Mouse (Mus musculus): Measurements from ENCODE around the gene Os9.
"Not testable (repeated sequence)": the region's sequence is repeated elsewhere in the genome, so short reads cannot be mapped to it uniquely, and the experiment has no call there.

Os9 gene

DNA sequence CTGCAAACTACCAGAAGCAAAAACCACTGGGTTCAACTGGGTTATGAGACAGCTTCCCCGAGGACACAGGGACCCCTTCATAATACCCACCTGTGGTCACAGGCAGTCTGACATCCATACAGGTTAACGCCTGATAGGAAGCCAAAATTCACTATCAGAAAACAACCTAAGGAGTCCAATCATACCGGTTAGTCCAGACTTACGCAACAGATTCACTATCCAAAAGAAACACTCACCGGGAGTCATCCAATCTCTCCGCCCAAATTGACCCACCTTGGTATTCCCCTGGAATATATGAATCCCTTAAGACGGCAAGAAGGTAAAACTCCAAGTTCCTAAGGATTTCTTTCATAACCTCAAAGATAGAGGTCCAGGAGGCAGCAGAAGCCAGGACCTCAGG lies 23.6 kb upstream of the Os9 start:
- no peak for DNase-seq

DNA sequence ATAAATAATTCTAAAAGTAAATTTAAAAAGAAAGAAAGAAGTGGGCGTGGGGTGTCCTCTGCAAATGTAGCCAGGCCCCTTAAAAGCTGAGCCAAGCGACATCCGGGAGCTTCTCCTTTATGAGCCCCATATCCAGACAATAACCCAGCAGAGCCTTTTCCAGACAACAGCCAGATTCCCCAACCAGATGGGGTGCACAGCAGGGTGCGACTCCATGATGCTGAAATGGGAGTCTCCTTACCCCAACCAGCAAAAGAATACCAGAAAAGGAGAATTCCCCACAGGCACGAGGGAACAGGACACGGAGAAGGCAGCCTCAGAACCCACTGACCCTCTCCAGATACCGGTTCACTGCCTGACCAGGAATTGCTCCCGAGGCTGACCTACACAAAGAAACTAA lies 22.3 kb upstream of the Os9 start:
- DNase-seq, result no peak

DNA sequence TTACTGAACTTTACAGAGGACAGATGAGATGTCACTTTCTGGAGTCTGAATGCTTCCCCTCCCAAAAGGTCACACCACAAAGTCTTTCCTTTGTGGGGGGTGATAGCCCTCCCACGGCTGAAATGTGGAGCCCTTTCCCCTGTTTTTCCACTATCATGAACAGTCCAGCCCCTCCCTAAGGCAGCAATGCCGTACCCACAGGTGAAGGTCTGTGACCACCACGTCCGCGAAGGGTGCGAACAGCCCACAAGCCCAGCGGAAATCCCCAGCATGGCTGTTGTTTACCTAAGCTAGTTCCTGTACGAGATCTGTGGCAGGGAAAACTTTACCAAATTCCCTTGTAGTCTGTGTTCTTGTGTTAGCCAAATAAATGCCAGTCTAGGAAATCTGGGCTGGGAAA lies 20.6 kb upstream of the Os9 start:
- no peak for DNase-seq

DNA sequence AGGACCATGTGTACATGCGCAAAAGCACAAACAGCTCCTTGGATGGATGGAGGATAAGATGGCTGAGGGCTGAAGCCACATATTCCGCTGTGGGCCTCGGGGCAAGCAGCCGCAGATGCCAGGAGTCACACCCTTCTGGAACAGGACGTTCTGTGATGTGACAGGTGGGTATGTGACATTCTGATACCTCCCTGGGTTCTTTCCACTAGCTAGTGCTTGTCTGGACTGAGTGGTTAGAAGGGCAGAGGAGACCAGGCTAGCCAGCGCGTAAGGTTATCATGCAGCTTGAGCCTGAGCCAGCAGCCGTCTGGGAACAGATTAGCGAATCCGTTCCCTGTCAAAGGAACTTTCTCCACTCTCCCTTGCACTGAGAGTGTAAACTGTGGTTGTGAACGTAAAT lies 20.0 kb upstream of the Os9 start:
- no peak for DNase-seq

DNA sequence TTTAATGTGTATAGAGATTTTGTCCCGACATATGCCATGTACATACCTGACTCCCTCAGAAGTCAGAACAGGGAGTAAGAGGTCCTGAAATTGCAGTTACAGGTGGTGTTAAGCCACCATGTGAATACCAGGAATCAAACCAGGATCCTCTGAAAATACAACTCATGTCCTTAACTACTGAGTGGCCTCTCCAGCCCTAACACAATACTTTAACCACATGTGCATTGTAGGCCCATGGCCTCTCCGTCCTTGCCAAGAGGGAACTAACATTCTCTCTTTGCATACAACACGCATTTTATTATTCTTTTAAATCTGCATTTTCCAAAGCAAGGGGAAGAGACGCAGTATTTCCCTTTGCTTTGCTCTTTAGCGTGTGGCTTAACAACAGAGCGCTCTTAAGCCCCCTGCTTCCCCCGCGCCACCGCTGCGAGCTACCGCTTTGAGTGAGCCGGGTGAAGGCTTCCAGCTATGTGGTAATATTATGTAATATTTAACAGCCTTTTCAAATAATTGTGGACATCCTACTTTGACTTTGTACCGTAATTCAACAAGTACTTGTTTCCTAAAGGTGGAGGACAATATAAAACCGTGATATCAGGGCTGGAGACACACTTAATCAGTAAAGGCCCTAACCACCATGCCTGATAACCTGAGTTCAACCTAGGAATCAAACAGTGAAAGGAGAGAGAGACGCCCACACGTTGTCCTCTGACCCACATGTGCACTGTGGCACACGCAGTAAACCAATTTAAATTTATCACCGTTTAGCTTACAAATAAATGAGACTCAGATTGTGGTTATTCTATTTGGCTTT lies 17.6 kb upstream of the Os9 start:
- no peak for DNase-seq

DNA sequence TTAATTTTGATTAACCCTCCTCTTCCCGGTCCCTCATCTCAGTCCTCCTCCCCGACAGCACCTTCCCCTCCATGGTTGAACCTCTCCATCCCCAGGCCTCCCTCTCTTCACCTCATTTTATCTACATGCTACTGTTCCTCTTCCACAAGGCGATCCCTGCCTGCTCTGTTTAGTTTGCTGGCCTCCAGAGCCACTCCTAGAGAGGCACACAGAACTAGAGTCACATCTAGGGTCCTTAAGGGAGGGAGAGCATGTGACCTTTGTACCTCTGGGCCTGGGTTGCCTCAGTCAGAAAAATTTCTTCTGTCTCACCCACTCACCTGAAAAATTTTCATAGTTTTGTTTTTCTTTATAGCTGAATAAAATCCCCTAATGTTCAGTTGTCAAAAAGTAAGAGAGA lies 17.0 kb upstream of the Os9 start:
- DNase-seq, result no peak

DNA sequence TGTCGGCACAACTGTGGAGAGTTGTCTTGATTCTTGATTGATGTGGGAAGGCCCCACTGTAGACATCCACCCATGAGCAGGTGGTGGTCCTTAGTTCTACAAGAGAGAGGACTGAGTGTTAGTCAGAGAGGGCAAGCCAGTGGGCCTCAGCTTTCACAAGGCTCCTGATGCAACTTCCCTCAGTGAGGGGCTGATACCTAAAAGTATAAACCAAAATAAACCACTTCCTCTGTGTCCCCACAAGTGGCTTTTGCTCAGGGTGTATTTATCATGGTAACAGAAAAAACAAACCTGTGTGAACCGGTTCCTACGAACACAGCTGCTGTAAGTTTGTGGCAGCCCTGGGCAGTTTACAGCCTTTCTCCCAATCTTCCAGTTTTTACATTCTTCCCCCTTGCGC lies 15.6 kb upstream of the Os9 start:
- DNase-seq, result no peak

DNA sequence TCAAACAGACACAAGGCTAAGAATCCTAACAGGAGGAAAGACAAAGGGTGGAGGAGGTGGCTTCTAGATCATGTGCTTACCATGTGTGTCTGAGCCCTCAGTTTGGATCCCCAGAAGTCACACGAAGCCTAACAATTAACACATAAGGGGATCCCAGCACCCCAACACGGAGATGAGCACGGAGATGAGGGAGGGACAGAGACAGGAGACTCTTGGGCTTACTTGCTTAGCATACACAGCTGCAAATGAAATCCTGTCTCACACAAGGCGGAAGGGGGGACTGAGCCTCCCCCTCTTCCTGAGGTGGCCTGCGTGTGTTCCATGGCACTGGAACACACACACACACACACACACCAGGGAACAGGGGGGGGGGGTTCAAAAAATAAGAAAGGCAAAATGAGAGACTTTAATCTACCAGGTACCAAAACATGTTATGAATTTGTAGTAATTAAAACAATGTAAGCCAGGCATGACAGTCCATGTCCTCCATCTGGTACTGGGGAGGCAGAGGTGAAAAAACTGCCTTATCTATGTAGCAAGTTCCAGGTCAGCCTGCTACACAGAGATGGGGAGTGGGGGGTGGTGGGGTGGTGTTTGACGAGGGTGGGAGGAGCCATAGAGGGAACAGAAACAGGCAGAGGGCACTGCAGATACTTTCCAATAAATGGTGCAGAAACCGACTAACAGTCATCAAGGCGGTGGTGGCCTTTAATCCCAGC lies 14.3 kb upstream of the Os9 start:
- no peak for DNase-seq

DNA sequence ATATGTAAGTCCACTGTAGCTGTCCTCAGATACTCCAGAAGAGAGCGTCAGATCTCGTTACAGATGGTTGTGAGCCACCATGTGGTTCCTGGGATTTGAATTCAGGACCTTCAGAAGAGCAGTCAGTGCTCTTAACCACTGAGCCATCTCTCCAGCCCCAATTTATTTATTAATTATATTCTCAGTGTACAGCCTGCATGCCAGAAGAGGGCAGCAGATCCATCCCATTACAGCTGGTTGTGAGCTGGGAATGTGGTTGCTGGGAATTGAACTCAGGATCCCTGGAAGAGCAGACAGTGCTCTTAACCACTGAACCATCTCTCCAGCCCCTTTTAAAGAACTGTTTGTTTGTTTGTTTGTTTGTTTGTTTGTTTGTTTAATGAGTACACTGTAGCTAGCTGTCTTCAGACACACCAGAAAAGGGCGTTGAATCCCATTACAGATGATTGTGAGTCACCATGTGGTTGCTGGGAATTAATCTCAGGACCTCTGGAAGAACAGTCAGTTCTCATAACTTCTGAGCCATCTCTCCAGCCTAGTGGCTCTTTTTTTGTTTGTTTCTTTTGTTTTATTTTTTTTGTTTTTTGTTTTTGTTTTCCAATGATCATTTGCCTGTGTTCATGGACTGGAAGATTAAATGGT lies 13.6 kb upstream of the Os9 start:
- DNase-seq, result not testable (repeated sequence)

DNA sequence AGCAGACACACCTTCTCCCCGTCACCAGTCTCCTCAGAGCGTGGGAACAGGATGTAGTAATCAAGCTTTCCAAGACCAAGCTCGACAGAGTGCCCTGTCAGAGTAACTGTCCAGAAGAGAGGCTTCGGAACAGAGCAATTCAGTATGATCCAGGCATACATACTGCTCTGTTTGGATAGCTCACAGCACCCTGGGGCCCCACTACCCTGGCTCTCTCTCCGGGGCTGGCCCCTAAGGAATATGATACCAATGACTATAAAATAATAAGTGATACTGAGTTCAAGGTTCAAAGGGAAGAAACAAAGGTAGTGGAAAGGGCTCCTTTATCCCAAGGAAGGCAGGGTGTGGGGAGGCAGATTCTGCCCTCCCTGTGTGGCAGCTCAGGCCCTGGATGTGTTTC lies 11.5 kb upstream of the Os9 start:
- no peak for DNase-seq

DNA sequence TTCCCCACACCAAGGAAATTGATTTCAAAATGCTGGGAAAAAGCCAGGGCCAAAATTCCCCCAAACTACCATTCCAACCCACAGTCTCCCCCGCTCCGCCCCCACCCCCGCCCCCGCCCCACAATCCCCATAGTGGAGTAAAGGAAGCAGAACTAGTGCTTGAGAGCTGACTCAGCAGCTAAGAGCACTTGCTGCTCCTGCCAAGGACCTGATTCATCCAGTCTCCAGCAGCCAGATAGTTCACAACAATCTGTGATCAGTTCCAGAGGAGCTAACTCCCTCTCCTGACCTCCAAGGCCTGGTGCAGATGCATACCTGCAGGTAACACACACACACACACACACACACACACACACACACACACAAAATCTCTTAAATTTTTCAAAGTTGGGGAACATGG lies 8.5 kb upstream of the Os9 start:
- DNase-seq, result no peak

DNA sequence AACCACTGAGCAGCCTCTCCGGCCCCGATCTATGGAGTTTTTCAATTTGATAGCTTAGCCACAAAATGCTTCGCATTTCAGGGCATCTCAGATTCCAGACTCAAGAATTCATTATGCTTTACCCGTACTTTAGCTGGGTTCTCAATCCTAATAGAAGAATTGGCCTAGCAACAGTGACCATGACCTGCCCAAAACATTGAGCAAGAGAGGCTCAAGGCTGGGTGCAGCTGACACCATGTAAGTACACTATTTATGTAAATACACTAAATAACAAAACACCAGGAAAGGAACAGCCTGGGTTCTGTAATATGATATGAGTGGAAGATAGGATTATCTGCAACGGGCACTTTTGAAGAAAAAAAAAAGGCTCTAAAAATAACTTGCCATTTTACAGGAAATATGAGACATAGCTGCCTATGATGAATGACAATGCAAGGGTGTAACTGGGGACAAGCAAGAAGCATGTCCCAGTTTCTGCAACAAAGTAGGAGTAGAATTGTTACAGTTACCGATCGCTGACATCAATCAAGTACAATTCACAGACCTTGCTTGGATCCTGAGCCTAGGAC lies 6.9 kb upstream of the Os9 start:
- DNase-seq, result no peak

DNA sequence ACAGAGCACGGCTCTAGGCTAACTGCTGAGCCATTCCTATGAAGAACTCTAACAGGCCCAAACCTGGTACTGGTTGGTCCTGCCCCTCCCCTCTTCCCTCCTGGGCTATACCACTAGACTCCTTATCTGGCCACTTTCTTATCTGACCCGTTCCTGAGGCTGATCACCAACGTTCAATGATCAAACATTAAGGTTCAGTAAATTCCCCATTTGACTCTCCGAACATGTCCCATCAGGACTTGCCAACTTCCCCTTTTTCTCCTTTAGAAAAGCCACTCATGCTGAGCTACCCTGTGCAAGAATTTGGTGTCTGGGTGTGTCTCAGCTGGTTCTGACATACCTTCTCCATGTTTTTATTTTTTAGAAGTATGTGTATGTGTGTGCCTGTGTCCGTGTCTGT lies 5.6 kb upstream of the Os9 start:
- no peak for DNase-seq

DNA sequence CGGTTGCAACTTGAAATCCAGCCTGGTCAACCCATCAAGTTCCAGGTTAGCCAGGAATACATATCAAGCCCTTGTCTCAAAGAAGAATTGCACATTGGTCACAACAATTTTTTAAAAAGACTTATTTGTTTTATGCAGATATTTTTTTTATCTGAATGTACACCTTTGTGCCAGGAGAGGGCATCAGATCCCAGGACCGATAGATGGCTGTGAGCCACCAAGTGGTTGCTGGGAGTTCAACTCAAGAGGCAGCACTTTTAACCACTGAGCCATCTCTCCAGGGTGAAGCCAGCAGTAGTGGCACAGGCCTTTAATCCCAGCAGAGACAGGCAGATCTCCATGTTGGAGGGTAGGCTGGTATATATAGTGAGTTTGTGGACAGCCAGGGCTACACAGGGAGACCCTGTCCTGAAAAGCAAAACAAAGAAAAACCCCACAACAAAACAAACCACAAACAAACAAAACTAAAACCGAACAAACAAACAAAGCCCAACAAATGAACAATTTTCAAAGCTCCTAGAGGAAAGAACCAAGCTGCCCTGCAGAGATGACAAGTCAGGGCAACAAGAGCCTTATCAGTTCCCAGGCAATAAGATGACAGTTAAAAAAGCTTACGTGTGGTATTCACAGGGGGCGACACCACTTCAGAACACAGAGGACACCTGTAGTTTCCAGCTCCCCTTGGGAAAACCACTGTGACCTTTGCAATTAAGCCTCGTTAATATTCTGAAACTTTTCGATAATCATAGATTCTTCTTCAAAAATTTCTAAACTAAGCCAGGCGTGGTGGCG lies 4.5 kb upstream of the Os9 start:
- DNase-seq, result no peak

DNA sequence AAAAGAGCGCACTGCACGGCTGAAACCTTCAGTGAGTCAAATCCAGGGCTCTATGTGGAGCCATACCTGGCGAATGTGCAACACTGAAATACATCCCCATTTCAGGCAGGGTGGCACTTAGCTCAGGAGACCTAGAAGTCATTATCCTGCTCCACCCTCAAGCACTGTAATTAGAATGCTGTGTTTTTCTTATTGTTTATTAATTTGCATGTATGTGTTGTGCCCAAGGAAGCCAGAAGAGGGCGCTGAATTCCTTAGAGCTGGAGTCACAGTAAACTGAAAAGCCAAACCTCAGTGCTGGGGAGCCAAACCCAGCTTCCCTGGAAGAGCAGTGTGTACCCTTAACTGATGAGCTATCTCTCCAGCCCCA lies 2.5 kb upstream of the Os9 start:
- peak; percentile 75 for DNase-seq

DNA sequence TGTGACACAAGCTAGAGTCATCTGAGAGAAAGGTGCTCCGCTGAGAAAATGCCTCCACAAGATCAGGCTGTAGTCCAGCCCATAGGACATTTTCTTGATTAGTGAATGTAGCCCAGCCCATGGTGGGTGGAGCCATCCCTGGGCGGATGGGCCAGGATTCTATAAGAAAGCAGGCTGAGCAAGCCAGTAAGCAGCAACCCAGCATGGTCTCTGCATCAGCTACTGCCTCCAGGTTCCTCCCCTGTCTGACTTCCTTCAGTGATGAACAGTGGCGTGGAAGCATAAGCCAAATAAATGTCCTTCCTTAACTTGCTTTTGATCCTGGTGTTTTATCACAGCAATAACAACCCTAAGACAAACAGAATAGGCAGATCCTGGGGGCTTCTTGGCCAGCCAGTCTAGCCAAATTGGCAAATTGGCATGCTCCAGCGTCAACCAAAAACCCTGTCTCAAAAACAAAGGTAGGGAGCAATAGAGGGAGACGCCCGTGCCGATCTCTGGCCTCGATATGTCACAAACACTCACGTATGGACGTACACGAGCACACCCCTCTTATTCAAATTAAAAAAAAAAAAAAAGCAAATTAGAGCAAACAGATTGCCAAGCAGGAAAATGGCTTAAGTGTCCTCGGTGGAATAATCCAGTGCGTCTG lies 2.0 kb upstream of the Os9 start:
- DNase-seq, result peak; percentile 55

DNA sequence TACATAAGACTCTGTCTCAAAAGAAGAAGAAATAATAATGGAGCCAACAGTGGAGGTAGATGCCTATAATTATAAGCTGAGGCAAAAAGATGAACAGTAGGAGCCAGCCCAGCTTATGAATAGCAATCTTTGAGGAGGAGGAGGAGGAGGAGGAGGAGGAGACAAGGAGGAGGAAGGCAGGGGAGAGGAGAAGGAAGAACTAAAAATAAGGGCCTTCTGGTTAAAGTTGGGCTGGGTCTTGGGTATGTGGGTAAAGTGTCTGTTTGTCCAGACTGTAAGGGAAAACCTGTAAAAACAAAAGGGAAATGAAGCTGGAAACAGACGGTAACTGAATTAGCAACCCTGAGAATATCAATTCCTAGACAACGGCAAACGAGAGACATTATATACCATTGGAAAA lies 1.1 kb upstream of the Os9 start:
- no peak for DNase-seq

DNA sequence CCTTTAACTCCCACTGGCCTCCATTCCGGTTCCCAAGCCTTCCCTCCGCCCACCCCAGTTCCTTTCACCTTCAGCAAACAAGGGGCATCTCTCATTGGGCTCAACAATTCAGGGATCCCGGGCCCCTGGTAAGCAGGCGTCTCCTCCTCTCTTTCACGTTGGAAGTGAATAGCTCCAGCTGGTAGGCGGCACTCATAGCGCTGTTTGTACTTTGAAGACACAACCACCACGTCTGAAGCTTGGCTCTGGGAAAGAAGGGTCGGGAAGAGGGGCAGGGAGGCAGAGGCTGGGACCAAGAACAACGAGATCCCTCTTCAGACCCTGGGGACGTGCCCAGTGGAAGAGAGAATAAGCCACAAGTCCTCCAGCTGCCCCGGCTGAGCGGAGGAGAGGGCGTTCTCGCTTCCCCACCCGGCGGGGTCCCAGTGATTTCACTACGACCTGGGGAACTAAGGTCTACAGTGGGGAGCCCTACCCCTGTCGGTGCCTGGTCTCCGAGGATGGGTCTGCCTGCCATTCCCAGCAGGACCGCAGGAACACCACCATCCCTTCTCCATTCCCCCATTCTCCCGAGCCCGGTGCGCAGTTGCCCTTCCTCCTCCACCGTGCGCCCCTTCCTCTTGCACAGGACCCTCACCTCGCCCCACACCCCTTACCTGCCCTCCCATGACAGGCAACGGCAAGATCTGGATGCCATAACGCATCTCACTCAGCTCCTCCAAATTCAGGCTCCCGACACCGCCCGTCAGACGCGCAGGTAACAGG lies 448 bp downstream of the Os9 start:
- no peak for DNase-seq

DNA sequence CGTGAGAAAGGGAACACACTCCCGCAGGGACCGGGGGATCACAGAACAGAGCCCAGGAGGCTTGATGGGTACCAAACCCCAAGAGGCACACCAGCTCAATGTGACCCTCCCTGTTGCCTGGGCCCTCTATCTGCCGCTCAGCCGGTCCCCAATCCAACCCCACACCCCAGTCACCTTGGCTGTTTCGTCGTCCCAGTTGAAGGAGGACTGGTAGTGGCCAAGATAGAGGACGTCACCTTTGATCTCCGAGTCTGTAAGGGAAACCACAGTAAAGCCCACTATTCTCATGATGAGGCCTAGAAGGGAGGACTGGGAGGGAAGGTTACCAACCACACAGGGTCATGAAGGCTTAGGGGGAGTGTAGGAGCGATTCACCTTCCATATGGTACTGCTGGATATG lies 1.7 kb downstream of the Os9 start:
- DNase-seq, result no peak

DNA sequence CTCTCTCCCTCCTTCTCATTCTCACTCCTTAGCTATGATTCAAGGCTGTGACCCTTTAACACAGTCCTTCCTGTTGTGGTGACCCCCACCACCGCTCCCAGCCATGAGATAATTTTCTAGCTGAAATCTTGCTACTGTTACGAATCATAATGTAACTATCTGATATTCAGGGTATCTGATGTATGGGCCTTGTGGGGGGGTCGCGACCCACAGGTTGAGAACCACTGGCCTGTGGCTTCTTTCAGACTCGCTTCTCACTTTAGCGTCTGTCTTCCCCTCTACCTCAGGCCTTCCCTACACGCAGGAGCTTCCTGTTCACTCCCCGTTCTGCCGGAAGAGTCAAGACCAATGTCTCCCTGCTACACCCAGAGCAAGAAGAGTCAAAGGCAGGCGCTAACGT lies 2.5 kb downstream of the Os9 start:
- DNase-seq, result no peak

DNA sequence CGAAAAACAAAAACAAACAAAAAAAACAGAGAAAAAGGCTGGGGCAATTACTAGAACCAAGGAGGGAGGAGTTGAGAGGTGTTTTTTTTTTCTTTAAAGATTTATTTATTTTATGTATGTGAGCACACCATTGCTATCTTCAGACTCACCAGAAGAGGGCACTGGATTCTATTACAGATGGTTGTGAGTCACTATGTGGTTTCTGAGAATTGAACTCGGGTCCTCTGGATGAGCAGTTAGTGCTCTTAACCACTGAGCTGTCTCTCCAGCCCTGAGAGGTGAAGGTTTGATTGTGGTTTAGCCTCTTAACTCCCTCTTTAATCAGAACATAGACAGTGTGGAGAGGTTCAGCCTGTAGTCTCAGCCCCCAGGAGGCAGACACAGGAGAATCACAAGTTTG lies 5.9 kb downstream of the Os9 start:
- no peak for DNase-seq

DNA sequence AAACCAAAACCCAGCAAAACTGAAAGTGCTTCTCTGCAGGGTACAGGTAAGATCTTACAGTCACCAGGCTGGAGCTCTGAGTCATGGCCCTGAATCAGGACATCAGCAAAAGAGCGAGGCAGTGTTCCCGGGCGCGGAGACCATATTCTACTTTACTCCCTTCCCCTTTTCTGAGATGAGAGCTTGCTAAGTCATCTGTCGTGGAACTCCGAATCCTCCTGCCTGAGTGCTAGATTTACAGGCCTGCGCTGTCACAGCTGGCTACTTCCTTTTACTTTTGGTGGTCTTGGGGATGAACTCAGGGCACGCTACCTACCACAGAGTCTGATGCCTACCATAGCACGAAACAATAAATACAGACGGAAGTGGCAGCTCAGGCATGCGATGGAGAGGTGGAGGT lies 6.5 kb downstream of the Os9 start:
- no peak for DNase-seq

All from cerebellum, adult 11 months (tissue).